Mouse (Mus musculus) MEL (cell line): ENCODE results near the gene Frrs1l. TPM values are rescaled to one million over a fixed set of nuclear protein-coding genes. Genes with fewer than 3 reads are reported as not detected.

ENCODE experiments used
- DNase-seq: peaks from one replicate; pipeline ENCODE4 v3.0.0; 2011; ENCODE audit warnings: low read depth, low spot score
- H3K27ac ChIP-seq: 2 replicates; pipeline ENCODE4 v1.5.1; 2012; ENCODE audit warnings: low read depth, mild to moderate bottlenecking, control low read depth, low read length, moderate library complexity; ENCODE audit not compliant: control insufficient read depth
- H3K27me3 ChIP-seq, 2 experiments: fragments of 150-350 bp in 1 of 2; sonication (generic) in 1 of 2; 2 replicates each; pipeline ENCODE4 v1.6.1; 2012; ENCODE audit warnings: low read length in 2 of 2, mild to moderate bottlenecking in 2 of 2, improper control_type of control experiment in 1 of 2, moderate library complexity in 1 of 2; ENCODE audit not compliant: insufficient read depth in 2 of 2, control insufficient read depth in 1 of 2
- H3K36me3 ChIP-seq, 2 experiments: 2 replicates each; pipeline ENCODE4 v1.6.1; 2012 to 2014; ENCODE audit warnings: low read length in 2 of 2, improper control_type of control experiment in 1 of 2, inconsistent platforms in 1 of 2, mild to moderate bottlenecking in 1 of 2; ENCODE audit not compliant: insufficient read depth in 2 of 2, control insufficient read depth in 1 of 2
- H3K4me1 ChIP-seq, 2 experiments: fragments of 150-350 bp in 1 of 2; sonication (generic) in 1 of 2; 2 replicates each; pipeline ENCODE4 v1.6.1; 2012; ENCODE audit warnings: low read length in 2 of 2, improper control_type of control experiment in 1 of 2, mild to moderate bottlenecking in 1 of 2; ENCODE audit not compliant: insufficient read depth in 2 of 2, control insufficient read depth in 1 of 2
- H3K4me3 ChIP-seq, 2 experiments: fragments of 150-350 bp in 1 of 2; sonication (generic) in 1 of 2; 2 replicates each; pipeline ENCODE4 v1.5.1; 2012; ENCODE audit warnings: low read depth in 2 of 2, low read length in 2 of 2, mild to moderate bottlenecking in 2 of 2, moderate library complexity in 2 of 2, control low read depth in 1 of 2, improper control_type of control experiment in 1 of 2; ENCODE audit not compliant: control insufficient read depth in 1 of 2, insufficient read depth in 1 of 2
- H3K79me2 ChIP-seq: 2 replicates; pipeline ENCODE4 v1.6.1; 2012; ENCODE audit warnings: mild to moderate bottlenecking, low read length, moderate library complexity; ENCODE audit not compliant: control insufficient read depth, poor library complexity, insufficient read depth
- H3K9ac ChIP-seq: 2 replicates; pipeline ENCODE4 v1.6.1; 2012; ENCODE audit warnings: low read depth, mild to moderate bottlenecking, control low read depth, low read length, moderate library complexity; ENCODE audit not compliant: control insufficient read depth, poor library complexity, severe bottlenecking
- H3K9me3 ChIP-seq: fragments of 150-350 bp; sonication (generic); replicated peaks from 2 replicates; pipeline ENCODE4 v1.6.1; 2012; ENCODE audit warnings: mild to moderate bottlenecking, low read length, improper control_type of control experiment, moderate library complexity; ENCODE audit not compliant: insufficient read depth
- CTCF ChIP-seq, 3 experiments: IDR thresholded peaks in 2 of 3; conservative IDR thresholded peaks in 1 of 3; 2 replicates each; pipeline ENCODE4 v1.5.1; 2011 to 2012; ENCODE audit warnings: low read length in 3 of 3, low read depth in 2 of 3, mild to moderate bottlenecking in 2 of 3, improper control_type of control experiment in 1 of 3, inconsistent platforms in 1 of 3, mixed read lengths in 1 of 3, moderate library complexity in 1 of 3; ENCODE audit not compliant: control insufficient read depth in 1 of 3, insufficient read depth in 1 of 3, poor library complexity in 1 of 3, severe bottlenecking in 1 of 3
- E2F4 ChIP-seq: IDR thresholded peaks from 2 replicates; pipeline ENCODE4 v1.6.1; 2011; ENCODE audit warnings: low read depth, low read length, improper control_type of control experiment, borderline replicate concordance
- GABPA ChIP-seq: IDR thresholded peaks from 2 replicates; pipeline ENCODE4 v1.6.1; 2012; ENCODE audit warnings: low read depth, mild to moderate bottlenecking, inconsistent platforms, low read length, improper control_type of control experiment, moderate library complexity
- GATA1 ChIP-seq: IDR thresholded peaks from 2 replicates; pipeline ENCODE4 v1.6.1; 2011; ENCODE audit warnings: low read depth, low read length, improper control_type of control experiment
- HCFC1 ChIP-seq: IDR thresholded peaks from 2 replicates; pipeline ENCODE4 v1.6.1; 2012; ENCODE audit warnings: low read depth, mild to moderate bottlenecking, inconsistent platforms, low read length, improper control_type of control experiment, moderate library complexity
- MAX ChIP-seq: IDR thresholded peaks from 2 replicates; pipeline ENCODE4 v1.6.1; 2011; ENCODE audit warnings: low read length, improper control_type of control experiment
- MEF2A ChIP-seq: IDR thresholded peaks from 2 replicates; pipeline ENCODE4 v1.6.1; 2014; ENCODE audit warnings: low read depth, mild to moderate bottlenecking, inconsistent platforms, low read length, improper control_type of control experiment; ENCODE audit not compliant: poor library complexity, insufficient replicate concordance, severe bottlenecking; ENCODE audit errors: extremely low read depth
- MXI1 ChIP-seq: IDR thresholded peaks from 2 replicates; pipeline ENCODE4 v1.6.1; 2011; ENCODE audit warnings: mild to moderate bottlenecking, low read depth, low read length, improper control_type of control experiment
- MYB ChIP-seq: IDR thresholded peaks from 2 replicates; pipeline ENCODE4 v1.6.1; 2011; ENCODE audit warnings: mild to moderate bottlenecking, low read depth, low read length, improper control_type of control experiment
- NELFE ChIP-seq: IDR thresholded peaks from 2 replicates; pipeline ENCODE4 v1.6.1; 2011; ENCODE audit warnings: low read depth, low read length, improper control_type of control experiment
- NRF1 ChIP-seq: IDR thresholded peaks from 2 replicates; pipeline ENCODE4 v1.6.1; 2014; ENCODE audit warnings: low read depth, mild to moderate bottlenecking, inconsistent platforms, low read length, improper control_type of control experiment, moderate library complexity; ENCODE audit not compliant: poor library complexity, insufficient read depth, severe bottlenecking
- POLR2AphosphoS2 ChIP-seq: IDR thresholded peaks from 2 replicates; pipeline ENCODE4 v1.6.1; 2011; ENCODE audit warnings: low read length, improper control_type of control experiment
- RAD21 ChIP-seq: IDR thresholded peaks from 2 replicates; pipeline ENCODE4 v1.6.1; 2011; ENCODE audit warnings: mild to moderate bottlenecking, low read depth, low read length, improper control_type of control experiment
- RCOR1 ChIP-seq: IDR thresholded peaks from 2 replicates; pipeline ENCODE4 v1.6.1; 2012; ENCODE audit warnings: low read depth, mild to moderate bottlenecking, inconsistent platforms, low read length, improper control_type of control experiment
- SMC3 ChIP-seq: IDR thresholded peaks from 2 replicates; pipeline ENCODE4 v1.6.1; 2011; ENCODE audit warnings: low read depth, low read length, improper control_type of control experiment
- TCF12 ChIP-seq: IDR thresholded peaks from 2 replicates; pipeline ENCODE4 v1.6.1; 2014; ENCODE audit warnings: low read depth, mild to moderate bottlenecking, inconsistent platforms, low read length, improper control_type of control experiment, moderate library complexity
- USF2 ChIP-seq, 2 experiments: IDR thresholded peaks; 2 replicates each; pipeline ENCODE4 v1.6.1; 2011 to 2012; ENCODE audit warnings: improper control_type of control experiment in 2 of 2, low read length in 2 of 2, borderline replicate concordance in 1 of 2, inconsistent platforms in 1 of 2, low read depth in 1 of 2, mild to moderate bottlenecking in 1 of 2; ENCODE audit not compliant: insufficient read depth in 1 of 2
- ZC3H11A ChIP-seq: IDR thresholded peaks from 2 replicates; pipeline ENCODE4 v1.6.1; 2012; ENCODE audit warnings: low read depth, mild to moderate bottlenecking, inconsistent platforms, low read length, improper control_type of control experiment
- polyA plus RNA-seq, 2 experiments: library from polyadenylated mRNA; stranded (reverse) in 1 of 2; unstranded in 1 of 2; fragments of >175 nt in 1 of 2; fragments of >200 nt in 1 of 2; gene quantifications; 2 replicates each; pipeline versions ENCODE4 v1.2.1 to v1.2.4; 2012; ENCODE audit warnings: low replicate concordance in 2 of 2, low read depth in 1 of 2; ENCODE audit not compliant: insufficient read length in 2 of 2, insufficient read depth in 1 of 2, missing spikeins in 1 of 2
- total RNA-seq: library from RNA; depleted of rRNA; stranded (reverse); fragments of 300-350 nt; gene quantifications from 2 replicates; pipeline ENCODE4 v1.2.3, GENCODE M21; 2012

Gene Frrs1l
- total and polyA plus RNA-seq, 3 experiments: not detected

DNA sequence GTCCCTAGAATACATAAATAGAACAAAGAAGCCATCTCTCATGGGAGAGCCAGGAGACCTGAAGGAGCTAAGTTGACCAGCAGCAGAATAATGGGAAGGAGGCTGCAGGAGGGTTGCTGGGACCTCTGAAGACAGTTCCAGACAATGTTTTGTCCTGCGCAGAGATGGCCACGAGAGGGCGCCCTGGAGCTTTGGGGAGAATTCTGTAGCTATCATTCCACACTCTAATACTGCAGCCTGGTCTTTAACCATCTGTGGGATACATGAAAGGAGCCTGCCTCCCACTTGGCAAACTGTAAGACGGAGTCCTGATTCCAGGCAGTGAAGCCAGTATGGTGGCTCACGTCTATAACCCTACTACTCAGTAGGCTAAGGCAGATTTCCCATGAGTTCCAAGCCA is 27.0 kb upstream of the Frrs1l start:
- H3K36me3 ChIP-seq: no peaks in the 10 kb centered on the region
- no peak overlapping the region for H3K27ac ChIP-seq
- TF ChIP-seq CTCF (IDR thresholded peaks at IDR 0.05 in 2 of 3, conservative IDR thresholded peaks at IDR 0.05 in 1 of 3; ENCODE audit: control insufficient read depth in 1 of 3, insufficient read depth in 1 of 3, low read depth in 2 of 3, low read length in 3 of 3, poor library complexity in 1 of 3, severe bottlenecking in 1 of 3) (peak; percentile 87 to 93 (median 87)), TCF12 (no peak), ZC3H11A (peak; percentile 69), SMC3 (peak; percentile 82), MXI1 (no peak), RAD21 (peak; percentile 82), GABPA (no peak)
- no peaks in the 10 kb centered on the region for H3K9me3 ChIP-seq
- peak; percentile 58 for DNase-seq
- no peaks in the 10 kb centered on the region for H3K4me1 ChIP-seq
- no peak overlapping the region for H3K4me3 ChIP-seq
- H3K9ac ChIP-seq: no peak overlapping the region
- H3K27me3 ChIP-seq: peaks cover 2 to 4% of the 10 kb centered on the region in 2 experiments; a peak in 2 of 4 replicates
- no peaks in the 10 kb centered on the region for H3K79me2 ChIP-seq

- Histone ChIP-seq H3K36me3 (no peaks in the 10 kb centered on the region), H3K9me3 (no peaks in the 10 kb centered on the region), H3K27me3 (peaks cover 2 to 4% of the 10 kb centered on the region in 2 experiments; a peak in 2 of 4 replicates), H3K79me2 (no peaks in the 10 kb centered on the region), H3K9ac (no peak overlapping the region), H3K27ac (no peak overlapping the region), H3K4me1 (no peaks in the 10 kb centered on the region), H3K4me3 (no peak overlapping the region)
- no peak for TF ChIP-seq E2F4
- no peak for TF ChIP-seq POLR2AphosphoS2
- TF ChIP-seq RAD21: no peak
- no peak for TF ChIP-seq ZC3H11A
- no peak for TF ChIP-seq MAX
- no peak for TF ChIP-seq NRF1
- TF ChIP-seq MEF2A: no peak
- TF ChIP-seq MYB: no peak
- TF ChIP-seq GATA1: no peak
- TF ChIP-seq HCFC1: no peak
- TF ChIP-seq NELFE: no peak
- no peak for TF ChIP-seq RCOR1
- no peak for TF ChIP-seq USF2 (IDR thresholded peaks at IDR 0.05; ENCODE audit: borderline replicate concordance in 1 of 2, insufficient read depth in 1 of 2, low read depth in 1 of 2, low read length in 2 of 2)
- no peak for DNase-seq
Observed at GRCm38 (mm10) chr4:57016366-57017171, 26.4 kb upstream of the Frrs1l start.
